Mouse (Mus musculus) stomach, embryonic 16.5 days (tissue): ENCODE data around the gene Brwd1. TPM values are rescaled to one million over a fixed set of nuclear protein-coding genes. Genes with fewer than 3 reads are reported as not detected.
"Not testable (repeated sequence)": the region's sequence is repeated elsewhere in the genome, so short reads cannot be mapped to it uniquely, and the experiment has no call there.

ENCODE experiments used
- ATAC-seq: fragments of 200-750 bp; cut with Nextera tagmentation; 2 replicates; pipeline ENCODE4 v1.8.0; 2017; ENCODE audit warnings: moderate number of reproducible peaks, moderate TSS enrichment; ENCODE audit not compliant: insufficient read depth, low FRiP score
- H3K27ac ChIP-seq: fragments of 300-500 bp; sonication (generic); 2 replicates; pipeline ENCODE4 v1.5.1; 2014; ENCODE audit warnings: low read length
- H3K27me3 ChIP-seq: fragments of 300-500 bp; sonication (generic); 2 replicates; pipeline ENCODE4 v1.6.1; 2014; ENCODE audit warnings: low read length, control low read depth, mixed read lengths; ENCODE audit not compliant: control insufficient read depth, insufficient read depth
- H3K36me3 ChIP-seq: fragments of 300-500 bp; sonication (generic); 2 replicates; pipeline ENCODE4 v1.6.1; 2014; ENCODE audit warnings: low read length; ENCODE audit not compliant: control insufficient read depth, insufficient read depth
- H3K4me1 ChIP-seq: fragments of 300-500 bp; sonication (generic); 2 replicates; pipeline ENCODE4 v1.6.1; 2014; ENCODE audit warnings: low read length, control low read depth, mixed read lengths; ENCODE audit not compliant: control insufficient read depth, insufficient read depth
- H3K4me2 ChIP-seq: fragments of 300-500 bp; sonication (generic); 2 replicates; pipeline ENCODE4 v1.6.1; 2014; ENCODE audit warnings: low read depth, low read length, mixed read lengths
- H3K4me3 ChIP-seq: fragments of 300-500 bp; sonication (generic); replicated peaks from 2 replicates; pipeline ENCODE4 v1.5.1; 2014; ENCODE audit warnings: mild to moderate bottlenecking, low read length
- H3K9ac ChIP-seq: fragments of 300-500 bp; sonication (generic); 2 replicates; pipeline ENCODE4 v1.6.1; 2014; ENCODE audit warnings: low read length
- H3K9me3 ChIP-seq: fragments of 300-500 bp; sonication (generic); replicated peaks from 2 replicates; pipeline ENCODE4 v1.6.1; 2016; ENCODE audit warnings: low read length, control low read depth; ENCODE audit not compliant: control insufficient read depth
- WGBS: fragments of 180-500 bp; shearing (Covaris S2); extraction: QIAGEN DNeasy Blood & Tissue Kit; methylation state at CpG from one replicate; pipeline ENCODE4 v1.1.7; 2014; 5-methylcytosine and 5-hydroxymethylcytosine counted together
- polyA plus RNA-seq: library from polyadenylated mRNA; unstranded; fragments of >200 nt; fragmentation: Nextera tagmentation; extraction: Ambion mirVana; gene quantifications from 2 replicates; pipeline ENCODE4 v1.2.1, GENCODE M21; 2015

Gene Brwd1
- polyA plus RNA-seq, 1 experiment from 2014 or later, result 70.0 TPM

DNA sequence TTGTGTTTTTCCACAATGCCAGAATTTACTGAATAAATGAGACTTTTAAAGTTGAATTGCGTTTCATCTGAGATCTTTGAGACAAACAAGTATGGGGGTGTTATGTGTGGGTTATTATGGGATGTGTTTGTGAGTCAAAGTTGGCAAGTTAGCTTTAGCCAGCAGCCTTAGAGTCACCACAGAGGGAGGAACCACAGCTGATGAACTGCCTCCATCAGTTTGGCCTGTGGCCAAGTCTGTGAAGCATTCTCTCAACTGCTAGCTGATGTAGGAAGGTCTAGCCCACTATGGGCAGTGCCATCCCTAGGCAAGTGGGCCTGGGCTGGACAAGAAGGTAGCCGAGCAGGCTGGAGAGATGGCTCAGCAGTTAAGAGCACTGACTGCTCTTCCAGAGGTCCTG lies 111.5 kb downstream of the Brwd1 start:
- no peak for ATAC-seq
- H3K9ac ChIP-seq, result no peak overlapping the region
- no peak overlapping the region for H3K27ac ChIP-seq
- no peak overlapping the region for H3K4me2 ChIP-seq
- no peaks in the 10 kb centered on the region for H3K36me3 ChIP-seq
- 81% methylated on average over 2 of the region's 2 CpGs for WGBS
- H3K4me1 ChIP-seq, result no peaks in the 10 kb centered on the region
- no peaks in the 10 kb centered on the region for H3K27me3 ChIP-seq
- H3K9me3 ChIP-seq, result no peaks in the 10 kb centered on the region
- no peak overlapping the region for H3K4me3 ChIP-seq

DNA sequence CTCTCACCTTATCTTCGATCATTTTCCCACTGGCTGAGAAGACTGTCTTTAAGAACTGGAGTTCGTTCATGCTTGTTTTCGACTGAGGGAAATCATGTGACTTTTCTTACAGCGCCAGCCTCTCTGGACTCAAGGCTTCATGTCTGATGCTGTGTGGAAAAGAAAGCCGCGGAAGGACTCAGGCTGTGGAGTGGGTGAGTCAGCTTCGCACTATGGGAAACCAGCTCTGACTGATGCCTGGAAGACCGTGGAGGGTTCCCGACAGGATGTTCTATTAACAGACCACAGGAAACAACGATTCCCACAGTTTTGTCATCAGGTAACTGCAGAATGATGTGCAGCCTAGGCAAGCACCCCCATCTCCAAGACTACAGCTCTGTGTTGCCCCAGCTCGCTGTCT lies 114.9 kb downstream of the Brwd1 start:
- H3K4me3 ChIP-seq, result no peak overlapping the region
- no peaks in the 10 kb centered on the region for H3K4me1 ChIP-seq
- no peaks in the 10 kb centered on the region for H3K9me3 ChIP-seq
- H3K4me2 ChIP-seq, result no peak overlapping the region
- H3K36me3 ChIP-seq, result no peaks in the 10 kb centered on the region
- no peaks in the 10 kb centered on the region for H3K27me3 ChIP-seq
- ATAC-seq, result no peak
- no peak overlapping the region for H3K27ac ChIP-seq
- WGBS, result 77% methylated on average over 11 of the region's 11 CpGs
- H3K9ac ChIP-seq, result no peak overlapping the region

DNA sequence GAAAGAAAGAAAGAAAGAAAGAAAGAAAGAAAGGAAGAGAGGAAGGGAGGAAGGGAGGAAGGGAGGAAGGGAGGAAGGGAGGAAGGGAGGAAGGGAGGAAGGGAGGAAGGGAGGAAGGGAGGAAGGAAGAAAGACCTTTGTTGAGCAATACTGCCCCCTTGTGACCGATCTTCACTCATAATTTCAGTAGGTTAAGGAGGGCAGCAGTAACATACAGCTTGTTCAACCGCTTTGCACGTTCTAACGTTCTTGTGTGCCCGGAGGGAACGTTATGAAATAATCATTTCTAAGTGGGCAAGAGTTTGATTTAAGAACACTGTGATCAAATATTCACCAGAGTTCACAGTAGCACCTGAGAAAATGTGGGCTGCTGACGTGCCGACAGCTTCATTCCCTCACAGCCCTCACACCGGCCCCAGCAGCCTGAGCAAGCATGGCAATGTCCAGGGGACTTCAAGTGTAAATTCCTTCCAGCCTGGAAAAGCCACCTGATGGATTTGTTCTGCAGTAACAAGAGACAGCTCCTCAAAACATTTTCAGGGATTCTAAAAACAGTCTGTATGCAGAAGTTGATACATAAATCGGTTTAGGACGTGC lies 117.8 kb downstream of the Brwd1 start:
- no peak overlapping the region for H3K4me3 ChIP-seq
- ATAC-seq, result no peak
- no peaks in the 10 kb centered on the region for H3K36me3 ChIP-seq
- 37% methylated on average over 11 of the region's 11 CpGs for WGBS
- no peaks in the 10 kb centered on the region for H3K4me1 ChIP-seq
- H3K27me3 ChIP-seq, result no peaks in the 10 kb centered on the region
- no peak overlapping the region for H3K4me2 ChIP-seq
- H3K9ac ChIP-seq, result no peak overlapping the region
- no peaks in the 10 kb centered on the region for H3K9me3 ChIP-seq
- H3K27ac ChIP-seq, result no peak overlapping the region

DNA sequence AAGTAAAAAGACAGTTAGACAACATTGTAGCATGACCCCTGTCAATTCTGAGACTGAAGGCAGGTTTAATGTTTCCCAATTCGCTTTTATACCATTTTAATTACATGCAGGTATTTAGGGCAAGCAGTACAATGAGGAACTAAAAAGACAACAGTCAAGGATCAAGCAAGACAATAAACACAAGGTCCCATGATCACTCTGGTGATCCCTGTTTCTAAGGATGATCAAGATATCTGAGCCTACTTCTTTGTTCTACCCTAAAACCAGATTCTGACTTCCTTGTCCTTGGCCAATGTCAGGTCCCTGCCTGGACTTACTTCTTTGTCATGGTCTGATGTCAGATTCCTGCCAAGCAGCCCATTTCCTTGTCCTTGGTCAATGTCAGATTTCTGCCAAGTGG lies 120.8 kb downstream of the Brwd1 start:
- H3K9ac ChIP-seq, ATAC-seq: not testable (repeated sequence)

GRCm38 (mm10) chr16:95960689-95961088 lies 121.6 kb downstream of the Brwd1 start:
- WGBS, result 83% methylated on average over 2 of the region's 2 CpGs
- not testable (repeated sequence) for H3K36me3 ChIP-seq, H3K27ac ChIP-seq, H3K9ac ChIP-seq, H3K9me3 ChIP-seq, H3K4me1 ChIP-seq, ATAC-seq, H3K27me3 ChIP-seq, H3K4me2 ChIP-seq, H3K4me3 ChIP-seq

More for the DNA sequence above, 120.8 kb downstream of the Brwd1 start:
- not testable (repeated sequence) for H3K36me3 ChIP-seq, H3K4me2 ChIP-seq, H3K27ac ChIP-seq, H3K4me3 ChIP-seq, H3K4me1 ChIP-seq, H3K9me3 ChIP-seq, H3K27me3 ChIP-seq
- 72% methylated on average over 1 of the region's 1 CpGs for WGBS

- no peak overlapping the region for H3K4me2 ChIP-seq
- H3K27ac ChIP-seq, result no peak overlapping the region
- ATAC-seq, result no peak
- H3K36me3 ChIP-seq, result no peaks in the 10 kb centered on the region
- no peak overlapping the region for H3K9ac ChIP-seq
- H3K27me3 ChIP-seq, result no peaks in the 10 kb centered on the region
- no peaks in the 10 kb centered on the region for H3K9me3 ChIP-seq
- H3K4me1 ChIP-seq, result no peaks in the 10 kb centered on the region
- WGBS, result 62% methylated on average over 8 of the region's 8 CpGs
- no peak overlapping the region for H3K4me3 ChIP-seq
Measured at GRCm38 (mm10) chr16:95958080-95958479, 124.2 kb downstream of the Brwd1 start.

GRCm38 (mm10) chr16:95956618-95957017 lies 125.7 kb downstream of the Brwd1 start:
- Histone ChIP-seq H3K4me3 (no peak overlapping the region), H3K4me1 (no peaks in the 10 kb centered on the region), H3K36me3 (no peaks in the 10 kb centered on the region), H3K9me3 (no peaks in the 10 kb centered on the region), H3K9ac (no peak overlapping the region), H3K27ac (no peak overlapping the region), H3K4me2 (no peak overlapping the region), H3K27me3 (no peaks in the 10 kb centered on the region)
- WGBS, result 61% methylated on average over 5 of the region's 5 CpGs
- ATAC-seq, result no peak

- no peaks in the 10 kb centered on the region for H3K9me3 ChIP-seq
- no peak overlapping the region for H3K4me2 ChIP-seq
- no peak overlapping the region for H3K4me3 ChIP-seq
- ATAC-seq, result no peak
- H3K27ac ChIP-seq, result no peak overlapping the region
- H3K36me3 ChIP-seq, result no peaks in the 10 kb centered on the region
- 71% methylated on average over 5 of the region's 5 CpGs for WGBS
- no peaks in the 10 kb centered on the region for H3K4me1 ChIP-seq
- H3K27me3 ChIP-seq, result no peaks in the 10 kb centered on the region
- no peak overlapping the region for H3K9ac ChIP-seq
Measured at GRCm38 (mm10) chr16:95955716-95956346, 126.5 kb downstream of the Brwd1 start.

DNA sequence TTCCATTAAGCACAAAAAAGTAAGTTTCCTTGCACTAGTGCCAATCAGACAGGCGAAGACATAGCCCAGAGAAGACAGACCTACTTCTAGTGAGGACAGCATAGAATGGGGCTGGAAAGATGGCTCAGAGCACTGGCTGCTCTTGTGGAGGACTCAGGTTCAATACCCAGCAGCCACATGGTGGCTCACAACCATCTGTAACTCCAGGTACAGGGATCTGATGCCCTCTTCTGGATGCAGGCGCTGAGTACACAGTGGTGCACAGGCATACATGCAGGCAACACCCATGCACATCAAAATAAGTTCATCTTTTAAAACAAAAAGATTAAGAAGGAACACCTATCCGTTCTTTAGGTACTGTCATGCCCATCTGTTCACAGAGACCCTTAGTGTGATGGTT lies 128.0 kb downstream of the Brwd1 start:
- ATAC-seq, result no peak

More for the DNA sequence above, 128.0 kb downstream of the Brwd1 start:
- Histone ChIP-seq H3K9me3 (no peaks in the 10 kb centered on the region), H3K4me2 (no peak overlapping the region), H3K27me3 (no peaks in the 10 kb centered on the region), H3K4me3 (no peak overlapping the region), H3K36me3 (no peaks in the 10 kb centered on the region), H3K9ac (no peak overlapping the region), H3K4me1 (no peaks in the 10 kb centered on the region), H3K27ac (no peak overlapping the region)
- WGBS, result 84% methylated on average over 3 of the region's 3 CpGs
